Mouse (Mus musculus) embryonic facial prominence, embryonic 12.5 days (tissue): ENCODE measurements around the gene Myoc. TPM values are rescaled to one million over a fixed set of nuclear protein-coding genes. Genes with fewer than 3 reads are reported as not detected.

Experiments used
- ATAC-seq: fragments of 200-750 bp; cut with Nextera tagmentation; 2 replicates; pipeline ENCODE4 v1.8.0; 2017; ENCODE audit not compliant: insufficient number of reproducible peaks, insufficient read depth, low FRiP score, low TSS enrichment
- H3K27ac ChIP-seq: fragments of 300-500 bp; sonication (generic); 2 replicates; pipeline ENCODE4 v1.5.1; 2016; ENCODE audit warnings: mild to moderate bottlenecking
- H3K27me3 ChIP-seq: fragments of 300-500 bp; sonication (generic); 2 replicates; pipeline ENCODE4 v1.6.1; 2016; ENCODE audit warnings: mild to moderate bottlenecking, moderate library complexity
- H3K36me3 ChIP-seq: fragments of 300-500 bp; sonication (generic); 2 replicates; pipeline ENCODE4 v1.6.1; 2016; ENCODE audit warnings: mild to moderate bottlenecking
- H3K4me1 ChIP-seq: fragments of 300-500 bp; sonication (generic); 2 replicates; pipeline ENCODE4 v1.6.1; 2016
- H3K4me2 ChIP-seq: fragments of 300-500 bp; sonication (generic); replicated peaks from 2 replicates; pipeline ENCODE4 v1.6.1; 2016; ENCODE audit warnings: mild to moderate bottlenecking, moderate library complexity
- H3K4me3 ChIP-seq: fragments of 300-500 bp; sonication (generic); 2 replicates; pipeline ENCODE4 v1.5.1; 2016; ENCODE audit warnings: mild to moderate bottlenecking
- H3K9ac ChIP-seq: fragments of 300-500 bp; sonication (generic); 2 replicates; pipeline ENCODE4 v1.6.1; 2016; ENCODE audit warnings: mild to moderate bottlenecking, moderate library complexity
- H3K9me3 ChIP-seq: fragments of 300-500 bp; sonication (generic); 2 replicates; pipeline ENCODE4 v1.6.1; 2016; ENCODE audit warnings: mild to moderate bottlenecking, moderate library complexity
- WGBS: fragments of 180-500 bp; shearing (Covaris S2); methylation state at CpG from one replicate; pipeline ENCODE4 v1.1.7; 2016; 5-methylcytosine and 5-hydroxymethylcytosine counted together
- microRNA-seq: library from miRNA; unstranded; fragments of <30 nt; microRNA quantifications from one replicate; pipeline ENCODE4, GENCODE M21; 2017
- polyA plus RNA-seq: library from polyadenylated mRNA; unstranded; fragments of >200 nt; fragmentation: Nextera tagmentation; extraction: Ambion mirVana; gene quantifications from 2 replicates; pipeline ENCODE4 v1.2.1, GENCODE M21; 2016

The Myoc gene
- polyA plus RNA-seq, 1 experiment from 2014 or later, result not detected

GRCm38 (mm10) chr1:162658119-162658518 lies 19.2 kb downstream of the Myoc start, which contains the start of gene Myocos:
Myocos (minus strand) TSS chr1:162658219.
- no peaks in the 10 kb centered on the region for H3K36me3 ChIP-seq
- H3K9ac ChIP-seq, result no peak within 1 kb of the TSS
- ATAC-seq, result no peak
- WGBS, result 91% methylated on average over 7 of the region's 7 CpGs
- no peaks in the 10 kb centered on the region for H3K4me1 ChIP-seq
- no peak within 1 kb of the TSS for H3K4me2 ChIP-seq
- H3K4me3 ChIP-seq, result no peak within 1 kb of the TSS
- H3K27ac ChIP-seq, result no peak within 1 kb of the TSS
- H3K27me3 ChIP-seq, result no peaks in the 10 kb centered on the region
- H3K9me3 ChIP-seq, result no peaks in the 10 kb centered on the region

GRCm38 (mm10) chr1:162660276-162660860 lies 21.4 kb downstream of the Myoc start:
- Histone ChIP-seq H3K36me3 (no peaks in the 10 kb centered on the region), H3K27me3 (no peaks in the 10 kb centered on the region), H3K4me1 (0 out of 2 replicates have a peak, but pooled peaks cover 3% of the 10 kb centered on the region), H3K4me2 (no peak overlapping the region), H3K9ac (no peak overlapping the region), H3K9me3 (no peaks in the 10 kb centered on the region), H3K27ac (no peak overlapping the region), H3K4me3 (no peak overlapping the region)
- ATAC-seq, result no peak
- 85% methylated on average over 11 of the region's 11 CpGs for WGBS

GRCm38 (mm10) chr1:162664826-162665475 lies 26.0 kb downstream of the Myoc start:
- Histone ChIP-seq H3K4me3 (peak overlapping the region; percentile 26), H3K27ac (no peak overlapping the region), H3K36me3 (no peaks in the 10 kb centered on the region), H3K9ac (peak overlapping the region; percentile 53), H3K4me2 (peak overlapping the region; percentile 55), H3K4me1 (0 out of 2 replicates have a peak, but pooled peaks cover 3% of the 10 kb centered on the region), H3K27me3 (no peaks in the 10 kb centered on the region), H3K9me3 (no peaks in the 10 kb centered on the region)
- ATAC-seq, result peak; percentile 95
- 13% methylated on average over 10 of the region's 10 CpGs for WGBS

GRCm38 (mm10) chr1:162665486-162666174 lies 26.7 kb downstream of the Myoc start:
- Histone ChIP-seq H3K9me3 (no peaks in the 10 kb centered on the region), H3K27ac (no peak overlapping the region), H3K36me3 (peaks cover 5% of the 10 kb centered on the region), H3K4me2 (peak overlapping the region; percentile 55), H3K27me3 (no peaks in the 10 kb centered on the region), H3K4me3 (peak overlapping the region; percentile 26), H3K9ac (peak overlapping the region; percentile 53), H3K4me1 (0 out of 2 replicates have a peak, but pooled peaks cover 3% of the 10 kb centered on the region)
- ATAC-seq, result peak; percentile 88
- WGBS, result 4% methylated on average over 11 of the region's 11 CpGs

GRCm38 (mm10) chr1:162693721-162694120 lies 54.8 kb downstream of the Myoc start:
- H3K4me2 ChIP-seq, result no peak overlapping the region
- no peak overlapping the region for H3K4me3 ChIP-seq
- H3K27me3 ChIP-seq, result no peaks in the 10 kb centered on the region
- H3K9ac ChIP-seq, result no peak overlapping the region
- H3K36me3 ChIP-seq, result peaks cover 80% of the 10 kb centered on the region
- no peaks in the 10 kb centered on the region for H3K4me1 ChIP-seq
- H3K27ac ChIP-seq, result no peak overlapping the region
- no peaks in the 10 kb centered on the region for H3K9me3 ChIP-seq
- WGBS, result 86% methylated on average over 2 of the region's 2 CpGs
- no peak for ATAC-seq

GRCm38 (mm10) chr1:162697866-162698265 lies 58.9 kb downstream of the Myoc start:
- Histone ChIP-seq H3K4me2 (no peak overlapping the region), H3K36me3 (peaks cover 70% of the 10 kb centered on the region), H3K4me1 (no peaks in the 10 kb centered on the region), H3K9me3 (no peaks in the 10 kb centered on the region), H3K27ac (no peak overlapping the region), H3K27me3 (no peaks in the 10 kb centered on the region), H3K4me3 (no peak overlapping the region), H3K9ac (no peak overlapping the region)
- no peak for ATAC-seq
- WGBS, result 93% methylated on average over 6 of the region's 6 CpGs

Small RNAs within 50 kb of the gene (microRNA-seq; reads per million reads assigned to microRNA genes)
- gene Gm27616, result not detected

Other genes with a start within 250 kb of the Myoc start
- gene Dnm3, start 161.1 kb upstream of the Myoc start, polyA plus RNA-seq, result 18.5 and 21.1 TPM in 2 replicates
- 30.2 and 32.6 TPM in 2 replicates for gene Mettl13, start 90.6 kb upstream of the Myoc start, polyA plus RNA-seq
- 77.0 and 79.8 TPM in 2 replicates for gene Vamp4, start 68.6 kb upstream of the Myoc start, polyA plus RNA-seq
- gene Myocos, start 19.1 kb downstream of the Myoc start, polyA plus RNA-seq, result not detected in 2 replicates
- gene Prrc2c, start 101.4 kb downstream of the Myoc start, polyA plus RNA-seq, result 172 and 179 TPM in 2 replicates
- gene Fmo4, start 174.8 kb downstream of the Myoc start, polyA plus RNA-seq, result 0.19 and 0.36 TPM in 2 replicates
- 14.8 and 15.3 TPM in 2 replicates for gene Fmo1, start 227.5 kb downstream of the Myoc start, polyA plus RNA-seq